Mouse (Mus musculus) MEL-GATA-1-ER (cell line): ENCODE results near the gene Cpvl.

Source experiments
- DNase-seq: peaks from one replicate; pipeline ENCODE4 v3.0.0-alpha.2; 2012; ENCODE audit warnings: low read depth; ENCODE audit errors: extremely low read depth

Cpvl gene

DNA sequence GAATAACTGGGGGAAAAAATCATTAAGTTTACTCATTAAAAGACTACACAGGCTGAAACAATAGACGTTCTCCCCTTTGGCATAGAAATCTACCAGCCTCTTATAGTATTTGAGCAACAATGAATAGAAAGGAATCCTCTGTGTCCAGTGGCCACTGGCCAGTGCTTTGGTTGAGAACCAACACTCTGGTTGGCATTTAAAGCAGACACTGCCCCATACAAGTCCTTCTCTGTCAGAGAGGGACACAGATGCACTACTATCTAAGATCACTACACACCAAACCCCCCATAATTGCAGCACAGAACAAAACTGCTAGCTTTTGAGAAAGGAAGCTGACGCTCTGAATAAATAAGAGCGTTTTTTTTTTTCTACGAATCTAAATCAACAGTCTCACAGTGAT, 93.5 kb downstream of the Cpvl start:
- no peak for DNase-seq

DNA sequence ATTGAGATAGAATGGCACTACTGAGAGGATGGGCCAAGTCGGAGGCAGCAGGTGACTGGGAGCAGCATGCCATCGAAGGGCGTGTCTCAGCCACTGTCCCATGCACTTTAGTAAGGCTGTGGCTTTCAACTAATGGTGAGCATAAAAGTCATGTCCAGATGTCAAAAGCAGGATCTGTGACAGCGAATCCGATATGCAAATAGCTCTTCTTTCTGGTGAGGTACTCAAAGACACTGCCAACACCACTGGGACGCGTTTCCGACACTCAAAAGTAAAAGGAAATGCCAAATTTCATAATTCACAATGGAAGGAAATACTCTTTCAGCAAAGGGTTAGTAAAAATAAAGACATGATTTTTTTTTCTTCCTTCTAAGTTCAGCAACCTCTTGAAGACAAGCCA, 94.0 kb downstream of the Cpvl start:
- no peak for DNase-seq

DNA sequence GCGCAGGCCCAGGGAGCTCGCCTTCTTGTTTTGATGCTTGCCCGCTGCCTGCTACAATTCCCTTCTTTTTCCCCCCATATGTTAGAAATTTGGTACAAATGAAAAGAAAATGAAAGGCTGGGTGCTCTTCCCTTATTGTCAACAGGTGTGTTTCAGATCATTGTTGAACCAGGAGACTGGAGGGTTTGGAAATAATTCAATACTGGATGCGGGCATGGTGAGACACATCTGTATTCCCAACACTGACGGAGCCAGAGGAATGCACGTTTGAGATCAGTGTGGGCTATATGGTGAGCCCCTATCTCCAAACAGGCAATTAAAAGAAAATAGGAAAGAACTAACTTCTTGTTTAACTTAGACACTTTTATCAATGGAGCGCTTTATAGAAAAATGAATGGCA, 95.1 kb downstream of the Cpvl start:
- DNase-seq, result no peak

DNA sequence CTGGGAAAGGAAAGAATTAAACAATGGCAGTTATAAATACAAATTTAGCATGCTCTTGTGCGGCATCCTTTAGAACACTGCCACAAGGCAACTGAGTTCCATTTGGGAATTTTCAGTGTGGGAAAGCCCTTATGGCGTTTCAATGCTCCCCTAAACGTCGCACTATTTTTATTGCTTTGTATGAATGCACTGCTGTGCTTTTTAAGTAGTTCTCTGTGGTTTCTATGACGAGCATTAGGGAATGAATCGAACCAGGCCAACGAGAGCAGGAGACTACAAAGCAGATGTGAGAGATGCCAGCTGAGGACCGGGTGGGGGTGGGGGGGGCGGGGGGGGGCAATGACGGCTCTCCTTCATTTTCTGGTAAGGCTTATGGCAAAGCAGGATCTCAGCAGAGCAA, 96.8 kb downstream of the Cpvl start:
- DNase-seq, result no peak

DNA sequence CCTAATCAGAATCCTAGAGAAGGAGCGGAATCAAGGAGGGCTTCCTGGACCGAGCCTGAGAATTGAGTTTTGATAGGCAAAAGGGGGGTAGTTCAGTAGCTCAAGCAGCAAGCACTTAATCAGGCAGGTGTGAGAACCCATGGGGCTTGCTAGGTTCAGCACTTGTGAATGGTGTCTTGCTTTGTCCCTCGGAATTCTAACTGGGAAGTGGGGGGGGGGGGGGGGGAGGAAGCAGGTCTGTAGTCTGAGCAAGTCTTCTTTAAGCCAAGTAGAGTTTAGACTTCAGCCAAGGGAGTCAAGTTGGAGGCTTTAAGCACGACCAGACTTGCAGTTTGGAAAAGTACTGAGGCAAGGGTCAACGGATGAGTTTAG, 97.2 kb downstream of the Cpvl start:
- DNase-seq, result no peak

DNA sequence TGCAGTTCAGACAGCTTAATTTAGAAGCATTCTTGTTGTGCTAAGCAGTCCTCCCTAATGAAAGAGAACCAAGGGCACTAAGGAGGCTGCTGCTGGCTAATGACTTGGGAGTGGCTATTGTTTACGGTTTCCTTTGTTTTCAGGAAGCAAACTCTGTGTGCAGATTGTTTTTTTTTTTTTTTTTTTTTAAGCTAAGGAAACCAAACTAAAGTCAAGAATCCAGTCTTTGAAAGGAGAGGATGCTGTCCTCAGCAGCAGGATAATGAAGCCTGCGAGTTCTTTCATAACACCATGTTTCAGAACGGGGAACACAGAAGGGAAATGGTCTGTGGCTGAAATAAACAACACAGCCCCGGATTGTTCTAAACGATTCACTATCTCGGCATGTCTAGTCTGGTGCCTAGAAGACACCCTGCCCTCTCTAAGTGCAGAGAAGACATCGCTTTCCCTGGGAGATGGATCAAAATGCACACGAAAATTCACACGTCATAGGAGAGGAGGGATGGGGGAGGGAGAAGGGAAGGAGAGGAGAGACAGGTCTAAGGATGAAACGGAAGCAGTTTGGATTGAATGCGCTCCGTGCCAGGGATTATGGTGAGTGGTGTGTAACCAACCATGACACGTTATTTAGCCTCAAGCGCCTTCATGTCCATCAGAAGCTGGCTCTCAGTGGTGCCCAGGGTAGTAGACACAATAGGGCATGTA, 97.8 kb downstream of the Cpvl start:
- DNase-seq, result no peak

DNA sequence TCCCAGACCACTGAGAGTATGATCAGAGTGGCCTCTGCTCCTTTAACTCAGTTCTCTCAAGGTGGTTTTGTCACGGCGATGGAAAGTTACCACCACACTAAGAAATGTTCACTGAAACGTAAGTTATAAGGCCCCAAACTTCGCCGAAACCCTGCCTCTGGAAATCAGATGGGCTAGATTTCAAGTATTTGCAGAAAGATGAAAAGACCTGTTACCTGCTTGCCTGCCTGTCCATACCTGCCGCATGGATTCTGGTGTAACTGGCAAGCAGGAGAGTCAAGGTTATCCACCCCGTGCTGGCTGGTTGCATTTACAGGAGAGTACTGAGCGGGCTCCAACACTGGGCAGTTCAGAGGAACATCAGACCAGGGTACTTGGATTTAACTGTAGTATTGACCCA, 98.9 kb downstream of the Cpvl start:
- no peak for DNase-seq

DNA sequence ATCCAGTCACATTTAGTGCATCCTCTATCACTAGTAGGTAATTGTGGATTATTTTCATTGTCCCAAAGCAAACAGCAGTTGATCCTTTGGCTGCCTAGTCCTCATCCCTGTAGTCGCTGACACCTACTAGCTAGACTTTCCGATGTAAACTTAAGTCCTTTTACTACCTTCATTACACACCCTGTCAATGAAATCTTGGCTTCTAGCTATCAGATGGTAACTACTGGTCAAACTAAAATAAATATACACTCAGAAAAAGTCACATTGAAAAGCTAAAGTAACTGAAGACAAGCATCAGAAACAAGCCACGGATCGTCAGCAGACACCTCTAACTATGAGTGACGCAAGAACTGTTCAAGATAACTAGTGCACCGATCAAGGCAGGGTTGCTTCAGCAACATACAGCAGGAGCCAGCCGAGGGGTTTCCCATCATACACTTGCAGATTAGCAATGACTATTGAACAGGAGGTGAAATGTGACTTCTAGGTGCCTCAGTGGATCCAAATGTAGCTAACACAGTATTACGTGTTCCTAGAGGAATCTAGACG, 103.5 kb downstream of the Cpvl start:
- DNase-seq, result no peak

DNA sequence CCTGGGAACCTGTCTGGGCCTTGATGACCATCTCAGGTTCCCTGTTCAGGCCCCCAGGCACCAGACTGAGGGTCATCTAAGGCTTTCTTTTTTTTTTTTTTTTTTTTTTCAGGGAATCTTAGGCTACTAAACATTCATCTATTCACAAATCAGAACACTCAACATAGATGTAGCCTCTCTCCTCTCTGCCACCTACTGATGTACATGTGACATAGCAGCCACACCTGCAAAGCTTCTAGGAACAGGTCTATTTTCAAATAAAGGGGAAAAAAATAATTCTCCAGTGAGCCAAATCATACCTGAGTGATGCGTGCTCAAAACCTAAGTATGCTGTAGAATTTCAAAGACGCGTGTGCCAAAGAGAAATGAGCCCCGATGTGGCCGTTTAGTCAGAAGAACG, 106.6 kb downstream of the Cpvl start:
- no peak for DNase-seq

DNA sequence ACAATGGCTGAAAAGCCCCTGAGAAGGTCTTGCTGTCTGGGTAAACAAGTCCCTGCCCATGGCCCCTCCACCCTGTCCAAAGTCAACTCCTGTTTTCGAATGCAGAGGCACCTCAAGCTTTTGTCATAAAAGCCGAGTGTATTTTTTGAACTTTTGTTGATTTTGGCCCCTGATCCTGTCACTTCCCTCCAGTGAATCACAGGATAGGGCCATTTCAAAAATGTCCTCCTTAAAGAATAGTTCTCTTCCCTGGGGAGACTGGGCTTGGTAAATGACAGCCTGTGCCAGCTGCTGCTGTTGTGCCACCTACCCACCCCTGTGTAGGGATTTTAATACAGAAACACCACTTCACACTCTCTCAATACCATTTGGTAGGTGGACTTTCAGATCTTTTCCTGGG, 115.5 kb downstream of the Cpvl start:
- no peak for DNase-seq

DNA sequence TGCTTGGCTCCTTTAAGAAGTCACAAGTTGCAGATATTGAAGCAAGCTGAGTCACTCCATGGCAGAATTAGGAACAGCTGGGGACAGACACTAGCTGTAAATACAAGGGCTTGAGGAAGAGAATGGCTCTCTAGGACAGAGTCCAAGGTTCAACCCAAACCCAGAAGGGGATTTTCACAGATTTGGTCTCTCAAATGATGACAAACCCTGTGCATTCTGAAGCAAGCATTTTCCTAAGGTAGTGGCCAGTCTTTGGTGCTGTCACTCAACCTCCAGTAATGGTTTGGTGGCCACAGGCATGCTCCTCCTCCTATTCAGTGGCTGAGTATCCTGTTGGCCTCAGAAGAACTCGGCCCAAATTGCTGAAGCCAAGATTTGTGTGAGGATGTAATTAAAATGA, 119.4 kb downstream of the Cpvl start:
- DNase-seq, result no peak

DNA sequence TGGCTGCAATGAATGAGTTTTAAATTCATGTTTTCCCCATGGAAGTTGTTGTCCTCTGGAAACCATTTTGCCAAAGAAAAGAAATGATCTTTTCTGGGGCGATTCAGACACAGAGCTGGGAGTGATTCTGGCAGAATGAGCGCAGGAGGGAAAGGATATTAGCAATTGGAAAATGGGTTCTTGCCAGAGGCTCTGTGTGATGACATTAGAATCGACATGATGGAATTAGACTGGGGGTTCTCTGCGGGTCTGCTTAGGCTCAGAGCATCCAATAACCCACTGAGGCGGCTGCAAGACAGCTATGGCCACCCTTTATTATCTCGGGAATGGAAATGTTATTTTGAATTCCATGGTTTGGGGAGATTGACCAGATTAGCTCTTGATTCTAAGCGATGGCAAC, 120.6 kb downstream of the Cpvl start:
- no peak for DNase-seq

DNA sequence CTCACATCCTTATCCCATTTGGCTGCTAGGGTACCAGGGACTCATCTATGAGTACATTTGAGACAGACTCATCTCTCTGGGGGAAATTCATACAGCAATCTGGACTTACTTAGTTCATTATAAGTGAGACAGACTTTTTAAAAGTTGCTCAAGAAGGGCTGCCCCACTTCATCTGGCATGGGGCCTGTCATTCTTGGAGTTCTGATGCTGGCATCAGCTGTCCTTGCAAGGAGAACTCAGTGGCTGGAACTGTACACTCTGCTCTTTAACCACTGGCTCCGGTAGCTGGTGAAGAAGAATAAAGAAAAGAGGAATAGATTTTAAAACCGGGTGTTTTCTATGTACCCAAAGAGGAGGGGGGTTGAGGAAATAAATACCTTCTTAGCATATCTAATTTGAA, 121.7 kb downstream of the Cpvl start:
- no peak for DNase-seq

DNA sequence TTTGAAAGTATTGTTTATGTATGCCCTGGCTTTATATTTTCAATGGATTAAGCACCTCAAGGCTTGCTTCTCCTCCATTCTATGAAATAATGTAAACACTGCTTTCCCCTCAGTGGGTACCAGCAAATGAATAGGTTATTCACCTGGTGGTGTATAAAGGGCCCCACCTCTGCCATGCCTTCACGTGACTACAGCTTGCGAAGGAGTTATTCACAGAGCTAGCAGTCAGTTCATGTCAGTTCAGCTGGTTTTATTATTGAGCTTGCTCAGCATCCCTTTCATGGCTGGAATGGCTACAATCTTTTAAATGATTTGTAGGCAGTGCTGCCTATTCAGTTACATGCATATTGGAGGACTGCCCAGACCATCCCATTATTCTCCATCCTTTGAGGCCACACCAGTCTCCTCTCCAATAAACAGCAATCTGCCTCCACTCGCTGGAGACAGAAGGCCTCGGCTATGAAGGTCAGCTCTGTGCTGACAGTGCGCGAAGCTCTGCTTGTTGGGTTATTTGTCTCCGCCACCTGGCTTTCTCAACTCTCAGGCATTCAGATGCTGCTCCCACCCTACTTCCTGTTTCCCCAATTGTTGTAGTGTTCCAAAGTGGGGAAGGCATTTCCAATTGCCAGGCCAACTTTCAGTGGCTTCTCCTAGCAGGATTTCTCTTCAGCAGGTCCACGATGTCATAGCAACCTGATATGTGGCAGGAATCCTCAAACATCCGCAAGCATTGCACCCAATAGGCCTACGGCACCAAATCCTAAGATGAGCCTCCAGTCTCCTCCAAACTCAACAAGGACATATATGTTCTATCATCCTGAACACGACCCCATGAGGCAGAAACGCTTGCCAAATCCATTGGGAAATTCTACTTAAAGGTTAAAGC, 123.3 kb downstream of the Cpvl start:
- DNase-seq, result no peak

DNA sequence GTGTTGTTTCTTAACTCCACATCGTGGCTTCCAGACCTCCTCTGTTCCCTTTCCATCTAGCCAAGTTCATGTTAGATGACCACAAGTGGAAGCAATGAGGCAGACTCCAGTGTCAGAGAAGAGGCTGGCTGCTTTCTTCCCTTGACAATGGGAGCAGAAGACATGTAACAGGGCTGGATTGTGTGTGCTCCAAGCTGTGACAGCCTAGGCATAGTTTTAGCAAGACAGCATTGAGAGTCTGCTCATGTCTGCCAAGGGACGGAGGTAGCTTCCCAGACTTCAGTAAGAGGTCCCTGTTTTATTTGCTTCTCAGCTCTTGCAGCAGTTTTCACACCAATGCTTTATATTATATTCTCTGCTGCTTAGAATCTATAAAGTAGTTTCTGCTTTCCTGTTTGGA, 124.2 kb downstream of the Cpvl start:
- no peak for DNase-seq

DNA sequence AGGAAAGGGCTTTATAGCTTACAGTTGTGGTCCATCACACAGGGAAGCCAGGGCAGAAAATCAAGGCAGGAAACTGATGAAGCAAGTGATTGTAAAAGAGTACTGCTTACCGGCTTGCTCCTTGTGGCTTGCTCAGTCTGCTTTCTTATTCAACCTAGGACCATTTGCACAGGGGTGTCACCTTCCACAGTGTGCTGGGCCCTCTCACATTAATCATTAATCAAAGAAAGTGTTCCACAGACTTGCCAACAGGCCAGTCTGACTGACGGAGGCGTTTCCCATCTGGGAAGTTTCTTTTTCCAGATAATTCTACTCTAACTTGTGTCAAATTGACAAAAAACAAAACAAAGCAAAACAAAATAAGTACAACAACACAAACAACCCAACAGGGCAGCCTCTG, 124.9 kb downstream of the Cpvl start:
- DNase-seq, result no peak

DNA sequence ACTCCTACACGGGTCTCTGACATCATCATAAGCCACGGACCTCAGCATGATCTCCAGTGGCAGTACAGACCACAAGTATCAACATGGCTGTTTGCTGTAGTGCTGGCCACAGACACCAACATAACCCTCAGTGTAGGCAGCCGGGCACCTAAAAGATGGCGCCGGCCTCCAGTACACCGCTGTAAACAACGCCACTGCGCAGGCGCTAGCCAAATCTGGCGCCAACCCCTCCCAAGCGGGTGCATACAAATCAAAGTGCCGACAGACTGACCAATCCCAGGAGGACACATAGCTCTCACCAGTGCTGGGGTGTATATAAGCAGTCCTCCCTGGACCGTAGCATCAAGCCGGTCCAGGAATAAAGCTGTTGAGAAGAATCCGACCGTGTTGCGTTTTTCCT, 133.8 kb downstream of the Cpvl start:
- DNase-seq, result no peak

DNA sequence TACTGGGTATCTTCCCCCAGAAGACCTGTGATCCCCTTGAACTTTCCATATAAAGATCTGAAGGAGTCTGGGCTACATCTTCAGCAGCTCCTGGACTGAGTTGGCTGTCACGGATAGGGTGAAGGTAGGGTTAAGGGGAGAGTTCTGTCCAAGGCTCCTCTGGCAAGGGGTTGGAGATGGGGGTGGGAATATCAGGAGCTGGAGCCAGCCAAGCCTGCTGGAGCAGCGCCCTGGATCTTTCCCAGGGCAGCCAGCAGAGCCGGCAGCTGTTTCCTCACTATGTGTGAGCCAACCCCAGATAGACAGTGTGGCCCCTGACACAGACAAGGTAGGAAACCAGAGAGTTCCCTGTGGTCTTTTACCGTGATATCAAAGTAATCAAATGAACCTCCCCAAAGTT, 153.3 kb downstream of the Cpvl start:
- DNase-seq, result no peak
